Mouse (Mus musculus) kidney, adult 9 months (tissue): ENCODE data around the gene Cbr1.
"Not testable (repeated sequence)": the region's sequence is repeated elsewhere in the genome, so short reads cannot be mapped to it uniquely, and the experiment has no call there.

Source experiments
- DNase-seq: peaks from one replicate; pipeline ENCODE4 v3.0.0; 2022

The Cbr1 gene

DNA sequence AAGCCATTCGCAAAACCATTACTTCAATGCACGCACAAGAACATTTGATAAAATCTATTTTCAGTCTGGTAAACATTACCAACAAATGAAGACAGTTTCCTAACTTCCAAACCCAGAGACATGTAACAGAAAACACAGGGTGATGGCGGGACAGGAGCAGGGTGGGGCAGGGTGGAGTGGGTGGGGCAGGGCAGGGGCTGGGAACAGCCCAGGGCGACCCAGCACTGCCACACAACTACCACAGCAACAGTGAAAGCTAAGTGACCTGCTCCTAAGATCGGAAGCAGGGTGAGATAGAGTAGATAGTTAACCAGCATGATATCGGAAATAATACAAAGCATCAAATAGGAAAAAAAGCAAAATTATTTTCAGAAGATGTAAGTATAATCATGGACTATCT, 6.2 kb upstream of the Cbr1 start:
- no peak for DNase-seq

DNA sequence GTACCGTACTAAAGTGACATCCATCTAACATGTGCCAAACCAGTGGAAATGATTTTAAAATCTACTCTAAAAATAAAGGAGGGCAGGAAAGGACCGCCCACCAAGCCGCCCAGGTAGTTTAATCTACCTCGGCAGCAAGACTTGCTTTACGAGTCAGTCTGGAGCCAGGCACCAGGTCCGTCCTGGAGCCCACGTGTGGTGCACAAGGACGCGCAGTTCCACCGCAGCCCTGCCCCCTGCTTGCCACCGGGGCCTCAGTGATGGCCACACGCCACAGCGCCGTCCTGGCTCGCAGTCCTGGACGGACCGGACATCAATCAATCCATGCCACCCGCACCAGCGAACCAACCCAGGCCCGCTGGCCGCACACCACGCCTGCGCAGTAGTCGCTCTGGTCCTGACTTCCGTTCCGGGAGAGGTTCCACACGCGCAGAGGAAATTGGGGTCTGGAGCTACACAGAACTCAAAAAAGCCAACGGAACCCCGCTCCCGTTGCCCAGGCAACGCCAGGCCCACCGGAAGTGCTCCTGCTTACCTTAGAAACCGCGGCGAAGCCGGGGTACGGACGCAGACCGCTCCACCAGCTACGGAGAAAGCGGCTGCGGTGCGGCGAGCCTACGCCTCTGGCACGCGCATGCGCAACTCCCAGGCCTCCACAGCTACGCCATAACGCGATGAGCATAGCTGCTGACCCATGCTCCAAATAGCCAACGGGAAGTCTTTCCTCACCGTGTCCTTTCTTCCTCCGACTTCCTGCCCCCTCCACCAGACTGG, 2.0 kb upstream of the Cbr1 start, which contains the start of gene Setd4:
Setd4 (minus strand) TSS at position 625 of the 774 bp plus-strand sequence.
- DNase-seq: peak; percentile 96

DNA sequence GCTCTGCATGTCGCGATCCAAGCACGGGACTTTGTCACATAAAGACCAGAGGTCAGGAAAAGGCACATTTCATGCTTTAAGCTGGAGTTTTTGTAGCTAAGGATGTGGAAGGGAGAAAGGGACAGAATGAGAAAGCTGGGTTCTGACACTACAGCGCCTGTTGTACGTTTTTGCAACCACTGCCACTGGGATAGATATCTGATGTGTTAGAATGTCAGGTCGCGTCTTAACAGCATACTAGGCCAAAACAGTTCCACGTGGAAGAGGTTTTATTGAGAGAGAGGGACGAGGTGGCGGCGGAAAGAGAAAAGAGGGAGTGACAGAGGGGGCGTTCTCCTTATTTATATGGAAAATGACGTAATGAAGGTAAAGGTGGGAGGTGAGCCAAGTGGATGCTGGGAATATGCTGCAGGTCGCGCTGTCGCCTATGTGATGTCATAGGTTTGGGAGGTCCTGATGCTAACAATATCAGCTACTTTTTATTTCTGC, 1.1 kb upstream of the Cbr1 start:
- peak; percentile 27 for DNase-seq

DNA sequence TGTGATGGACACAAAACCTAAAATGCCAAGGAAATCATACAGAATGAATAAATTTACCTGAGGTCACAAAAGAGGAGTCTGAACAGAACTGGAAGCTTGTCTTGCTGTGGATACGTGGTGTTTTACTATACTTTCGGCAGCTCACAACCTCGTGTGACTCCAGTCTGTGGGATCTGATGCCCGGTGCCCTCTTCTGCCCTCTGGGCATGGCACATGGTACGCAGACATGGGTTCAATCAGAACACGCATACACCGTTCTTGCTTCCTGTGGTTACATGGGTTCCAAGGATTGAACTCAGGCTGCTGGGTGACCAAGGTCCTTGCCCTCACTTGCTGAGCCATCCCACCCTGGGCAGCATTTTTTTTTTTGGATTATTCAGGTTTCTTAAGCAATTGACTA, 493 bp downstream of the Cbr1 start:
- no peak for DNase-seq

DNA sequence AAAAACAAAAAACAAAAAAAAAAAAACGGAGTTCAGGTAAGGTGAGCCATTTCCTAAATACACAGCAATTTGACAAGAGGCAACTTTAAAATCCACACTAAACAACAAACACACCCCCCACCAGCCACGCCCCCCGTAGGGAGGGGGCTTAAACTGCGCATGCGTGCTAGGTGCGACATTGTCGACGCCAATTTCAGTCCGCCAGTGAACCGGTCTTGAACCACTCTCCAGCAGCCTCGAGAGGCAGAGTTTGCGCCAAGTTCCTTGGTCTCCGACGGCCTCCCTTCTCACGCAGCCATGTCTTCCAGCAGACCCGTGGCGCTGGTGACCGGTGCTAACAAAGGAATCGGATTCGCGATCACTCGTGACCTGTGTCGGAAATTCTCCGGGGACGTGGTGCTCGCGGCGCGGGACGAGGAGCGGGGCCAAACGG, 2.0 kb downstream of the Cbr1 start:
- DNase-seq: peak; percentile 87

DNA sequence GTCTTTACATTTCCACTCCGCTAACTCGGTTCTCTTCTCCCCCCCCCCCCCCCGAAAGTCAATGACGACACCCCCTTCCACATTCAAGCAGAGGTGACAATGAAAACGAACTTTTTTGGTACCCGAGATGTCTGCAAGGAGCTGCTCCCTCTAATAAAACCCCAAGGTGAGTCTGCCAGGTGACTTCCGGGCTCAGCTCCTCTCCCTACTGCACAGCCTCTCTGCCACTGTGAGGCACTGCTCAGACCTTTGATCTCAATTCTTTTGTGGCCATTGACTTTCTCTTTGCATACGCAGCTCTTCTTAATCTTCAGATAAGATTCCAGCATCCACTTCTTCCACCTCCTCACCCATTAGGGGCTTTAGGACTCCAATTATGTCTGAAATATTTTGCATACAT, 3.1 kb downstream of the Cbr1 start:
- DNase-seq: no peak

DNA sequence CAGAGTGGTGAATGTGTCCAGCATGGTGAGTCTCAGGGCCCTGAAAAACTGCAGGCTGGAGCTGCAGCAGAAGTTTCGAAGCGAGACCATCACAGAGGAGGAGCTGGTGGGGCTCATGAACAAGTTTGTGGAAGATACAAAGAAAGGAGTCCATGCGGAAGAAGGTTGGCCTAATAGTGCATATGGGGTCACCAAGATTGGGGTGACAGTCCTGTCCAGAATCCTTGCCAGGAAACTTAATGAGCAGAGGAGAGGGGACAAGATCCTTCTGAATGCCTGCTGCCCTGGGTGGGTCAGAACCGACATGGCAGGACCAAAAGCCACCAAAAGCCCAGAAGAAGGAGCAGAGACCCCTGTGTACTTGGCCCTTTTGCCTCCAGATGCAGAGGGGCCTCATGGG, 4.1 kb downstream of the Cbr1 start:
- DNase-seq: no peak

DNA sequence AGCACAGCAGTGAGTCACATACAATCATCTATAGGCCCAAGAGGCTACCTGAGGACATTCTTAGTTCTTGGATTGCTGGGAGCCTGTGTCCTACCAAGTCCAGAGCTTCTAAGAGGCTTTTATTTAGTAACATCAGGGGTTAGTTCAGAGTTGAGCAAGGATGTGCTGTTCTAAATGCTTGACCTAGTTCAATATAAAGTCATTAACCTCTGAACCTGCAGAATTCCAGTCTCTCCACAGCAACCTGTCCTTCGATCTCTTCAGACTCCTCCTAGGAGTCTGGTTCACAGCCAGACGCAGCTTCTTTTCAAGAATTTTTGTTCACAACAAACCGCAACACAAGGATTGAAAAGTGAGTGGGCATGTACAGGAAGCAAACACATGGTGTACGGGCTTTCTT, 5.3 kb downstream of the Cbr1 start:
- peak; percentile 53 for DNase-seq

DNA sequence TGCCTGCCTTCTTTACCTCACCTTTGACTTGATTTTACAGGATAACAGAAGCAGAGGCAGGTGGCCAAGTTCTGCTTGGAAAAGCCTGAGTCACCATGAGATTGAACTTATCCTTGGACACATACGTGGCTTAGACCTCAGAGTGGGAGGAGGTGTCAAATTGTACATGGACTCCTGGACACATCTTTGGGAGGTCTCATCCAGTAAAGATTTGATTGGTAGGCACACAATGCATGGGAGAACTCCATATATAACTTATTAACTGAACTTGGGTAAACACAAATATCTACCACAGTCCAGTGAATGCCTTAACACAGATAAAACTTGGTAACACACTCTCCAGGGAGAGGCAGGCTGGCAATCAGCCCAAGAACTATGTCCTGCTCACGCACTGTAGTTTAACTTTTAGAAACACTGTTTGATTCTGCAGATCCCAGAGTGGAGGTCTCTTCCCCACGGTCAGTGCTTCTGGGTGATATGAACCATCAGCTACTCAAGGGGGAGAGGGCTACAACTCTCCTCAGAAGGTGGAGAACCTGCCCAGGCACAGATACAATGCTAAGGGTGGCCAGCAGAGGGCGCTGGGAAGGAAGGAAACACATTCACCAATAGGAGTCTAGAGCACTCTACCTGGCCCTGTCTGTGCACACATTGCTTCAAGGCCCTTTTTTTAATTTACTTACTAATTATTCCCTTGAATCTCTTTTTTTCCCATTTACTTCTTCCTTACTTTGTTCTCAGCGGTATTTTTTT, 9.6 kb downstream of the Cbr1 start:
- peak; percentile 74 for DNase-seq

DNA sequence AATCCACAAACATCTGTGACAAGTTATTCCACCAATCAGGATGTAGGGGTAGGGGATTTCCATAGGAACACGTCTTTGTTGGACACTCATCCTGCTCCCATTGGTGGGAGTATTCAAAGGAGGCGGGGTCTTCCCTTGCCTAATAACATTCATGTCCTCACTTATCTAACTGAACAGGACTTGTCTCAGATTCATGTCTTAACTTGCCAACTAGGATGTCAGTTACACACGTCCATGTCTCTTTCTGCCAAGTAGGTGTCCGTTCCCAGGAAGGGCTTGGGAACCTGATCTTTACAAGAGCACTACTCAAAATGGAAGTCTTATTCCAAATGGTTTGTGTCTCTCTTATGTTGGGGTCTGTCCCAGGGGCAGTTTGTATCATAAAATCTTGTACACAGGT, 18.1 kb downstream of the Cbr1 start:
- not testable (repeated sequence) for DNase-seq

DNA sequence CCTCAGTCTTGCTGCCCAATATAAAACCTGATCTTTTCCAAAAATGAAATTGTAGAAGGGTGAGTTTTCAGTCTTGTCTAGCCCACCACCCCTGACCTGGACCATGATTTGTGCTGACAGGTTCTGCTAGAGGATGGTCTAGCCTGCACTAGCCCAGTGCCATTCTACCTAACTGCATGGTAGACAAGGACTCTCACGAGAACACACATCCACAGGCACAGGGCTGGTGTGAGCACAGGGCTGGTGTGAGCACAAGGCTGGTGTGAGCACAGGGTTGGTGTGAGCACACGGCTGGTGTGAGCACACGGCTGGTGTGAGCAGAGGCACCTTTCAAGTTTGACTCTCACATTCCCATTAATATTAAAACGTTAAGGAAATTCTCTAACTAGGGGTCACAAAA, 19.0 kb downstream of the Cbr1 start:
- no peak for DNase-seq

DNA sequence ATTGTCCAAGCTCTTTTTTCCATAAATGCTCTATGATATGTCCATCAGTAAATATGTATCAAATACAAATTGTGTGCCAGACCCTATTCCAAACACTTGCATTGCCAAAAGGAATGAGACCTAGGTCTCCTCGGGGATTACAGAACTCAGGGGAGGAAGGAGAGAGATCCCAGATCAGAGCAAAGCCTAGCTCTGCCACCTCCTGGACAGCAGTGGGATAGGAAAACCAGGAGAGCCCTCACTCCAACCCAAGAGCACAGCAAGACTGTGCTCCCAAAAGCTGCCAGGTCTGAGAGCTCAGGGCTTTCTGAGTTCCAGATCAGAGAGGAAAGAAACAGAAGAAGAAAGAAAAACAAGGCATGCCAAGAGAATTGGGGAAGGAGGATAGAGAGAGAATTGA, 21.1 kb downstream of the Cbr1 start:
- DNase-seq: peak; percentile 36

DNA sequence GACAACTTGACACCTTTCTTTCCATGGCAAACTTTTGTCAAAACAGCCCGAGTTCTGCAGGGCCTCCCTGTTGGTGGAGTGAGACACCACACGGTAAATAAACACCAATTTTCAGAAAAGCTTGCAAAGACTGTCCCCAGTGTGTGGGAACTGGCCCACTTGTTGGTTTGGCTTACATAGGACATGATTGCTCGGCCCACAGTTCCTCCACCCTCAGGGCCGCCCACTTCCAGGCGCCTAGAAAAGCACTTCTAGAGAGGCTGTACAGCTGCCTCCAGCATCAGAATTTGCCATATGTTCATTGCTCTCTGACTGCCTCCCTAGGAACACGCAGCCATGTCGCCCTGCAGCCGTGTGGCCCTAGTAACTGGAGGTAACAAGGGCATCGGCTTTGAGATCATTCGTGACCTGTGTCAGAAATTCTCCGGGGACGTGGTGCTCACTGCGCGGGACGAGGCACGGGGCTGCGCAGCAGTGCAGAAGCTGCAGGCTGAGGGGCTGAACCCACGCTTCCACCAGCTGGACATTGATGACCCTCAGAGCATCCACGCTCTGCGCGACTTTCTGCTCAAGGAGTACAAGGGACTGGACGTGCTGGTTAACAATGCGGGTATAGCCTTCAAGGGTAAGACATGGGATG, 22.2 kb downstream of the Cbr1 start, which contains the start of gene Gm5678:
Gm5678 (plus strand) TSS at position 337 of the 640 bp plus-strand sequence.
- no peak for DNase-seq

DNA sequence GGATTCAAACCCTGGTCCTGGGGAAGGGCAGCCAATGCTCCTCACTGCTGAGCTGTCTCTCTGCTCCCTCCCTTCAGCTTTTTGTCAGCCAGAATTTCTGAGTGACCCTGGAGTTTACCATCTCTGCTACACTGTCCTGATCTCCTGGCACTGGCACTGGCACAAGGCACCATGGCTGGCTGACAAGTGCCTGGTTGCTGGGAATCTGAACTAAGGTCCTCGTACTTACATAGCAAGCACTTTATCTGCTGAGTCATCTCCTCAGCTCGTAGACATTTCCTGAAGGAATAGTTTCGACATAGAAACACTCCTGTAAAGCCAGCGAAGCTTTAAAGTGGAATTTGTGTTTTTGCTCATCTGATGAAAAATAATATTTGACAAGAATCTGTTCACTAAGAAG, 38.4 kb downstream of the Cbr1 start:
- no peak for DNase-seq

DNA sequence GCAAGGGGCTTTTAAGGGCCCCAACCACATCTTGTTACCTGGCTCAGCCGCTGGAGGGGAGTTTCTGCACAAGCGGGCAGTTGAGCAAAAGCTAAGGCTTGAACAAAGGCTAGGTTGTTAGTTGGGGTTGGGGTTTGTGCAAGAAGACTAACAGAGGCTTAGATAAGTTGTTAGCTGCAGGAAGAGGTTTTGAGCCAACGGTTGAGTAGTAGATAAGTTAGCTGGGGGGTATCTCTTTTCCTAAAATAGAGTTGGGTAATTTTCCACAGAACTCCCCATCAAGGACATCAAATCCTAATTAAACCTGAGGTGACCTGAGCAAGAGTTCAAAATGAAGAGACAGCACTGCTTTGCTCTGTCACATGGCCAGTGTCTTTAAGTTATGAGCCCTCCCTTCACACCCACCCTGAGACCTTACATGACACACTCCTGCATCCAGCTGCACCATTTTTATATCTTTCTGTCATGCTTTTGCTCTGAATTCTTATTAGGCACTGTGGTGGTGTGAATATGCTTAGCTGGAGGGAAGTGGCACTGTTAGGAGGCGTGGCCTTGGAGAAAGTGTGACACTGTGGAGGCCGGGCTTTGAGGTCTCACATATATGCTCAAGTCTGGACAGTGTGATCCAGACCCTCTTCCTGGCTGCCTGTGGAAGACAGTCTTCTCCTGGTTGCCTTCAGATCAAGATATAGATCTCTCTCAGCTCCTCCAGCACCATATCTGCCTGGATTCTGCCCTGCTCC, 43.0 kb downstream of the Cbr1 start:
- no peak for DNase-seq
